Mouse (Mus musculus): ENCODE data around the gene Cd300lg.

Gene Cd300lg

DNA sequence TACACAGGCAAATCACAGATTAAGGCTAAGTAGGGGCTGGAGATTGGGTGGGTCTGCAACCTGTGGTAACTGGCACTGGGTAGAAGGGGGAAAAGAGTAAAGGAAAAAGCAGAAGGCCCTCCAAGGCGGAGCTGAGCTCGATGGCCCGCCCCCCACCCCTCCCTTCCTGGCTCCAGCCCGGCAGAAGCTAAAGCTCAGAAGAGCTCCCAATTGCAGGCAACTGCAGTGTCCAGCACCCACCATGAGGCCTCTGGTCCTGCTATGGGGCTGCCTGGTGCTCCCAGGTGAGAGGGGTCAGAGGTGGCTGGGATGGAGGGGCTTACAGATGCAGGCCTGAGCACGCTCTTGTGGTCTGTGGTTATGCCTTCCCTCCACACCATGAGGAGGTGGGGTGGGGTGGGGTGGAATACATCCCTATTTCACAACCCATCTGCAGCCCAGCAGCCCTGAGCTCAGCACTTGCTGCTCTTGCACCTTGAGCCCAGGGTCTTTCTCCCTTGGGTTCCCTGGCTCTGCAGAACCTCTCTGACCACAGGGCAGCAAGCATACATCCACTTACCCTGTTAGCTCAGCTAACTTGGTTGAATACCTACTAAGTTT lies at the start of gene Cd300lg:
Gene Cd300lg (plus strand): TSS at position 160 of the 600 bp plus-strand sequence.
- in situ Hi-C loops (cut with MboI, MseI): no loop called here

DNA sequence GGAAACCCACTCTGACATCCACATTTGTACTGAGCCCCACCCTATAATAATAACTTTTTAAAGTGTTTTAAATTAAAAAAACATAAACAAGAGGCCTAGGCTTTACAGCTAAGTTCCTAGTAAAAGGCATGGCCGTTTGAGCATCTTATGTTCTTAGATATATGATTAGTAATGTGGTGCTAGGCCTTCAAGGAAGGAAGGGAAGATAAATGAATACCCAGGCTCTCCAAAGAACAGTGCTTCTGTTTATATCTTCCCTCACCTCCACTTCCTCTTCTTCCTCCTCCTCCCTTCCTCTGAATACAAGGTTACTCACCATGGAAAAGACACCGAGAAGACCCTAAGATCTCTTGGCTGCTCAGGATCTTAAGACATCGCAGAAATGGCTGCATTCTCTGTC lies 49.5 kb upstream of the Cd300lg start:
- in situ Hi-C loops (cut with MboI, MseI): no loop called here

DNA sequence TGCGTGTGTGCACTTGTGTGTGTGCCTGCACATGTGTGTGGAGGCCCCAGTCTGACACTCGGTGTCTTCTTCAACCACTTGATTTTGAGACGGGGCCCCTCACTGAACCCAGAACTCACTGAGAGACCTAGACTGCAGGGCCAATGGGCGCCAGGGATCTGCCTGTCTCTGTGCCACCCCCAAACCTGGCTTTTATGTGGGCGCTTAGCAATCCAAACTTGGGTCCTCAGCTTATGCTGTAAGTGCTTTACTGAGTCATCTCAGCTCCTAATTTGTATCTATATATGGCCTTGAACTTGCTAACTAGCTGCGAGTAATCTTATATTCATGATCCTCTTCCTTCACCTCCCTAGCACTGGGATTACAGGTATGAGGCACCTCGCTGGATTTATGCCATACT lies 48.9 kb upstream of the Cd300lg start:
- in situ Hi-C loops (cut with MboI, MseI): no loop called here

DNA sequence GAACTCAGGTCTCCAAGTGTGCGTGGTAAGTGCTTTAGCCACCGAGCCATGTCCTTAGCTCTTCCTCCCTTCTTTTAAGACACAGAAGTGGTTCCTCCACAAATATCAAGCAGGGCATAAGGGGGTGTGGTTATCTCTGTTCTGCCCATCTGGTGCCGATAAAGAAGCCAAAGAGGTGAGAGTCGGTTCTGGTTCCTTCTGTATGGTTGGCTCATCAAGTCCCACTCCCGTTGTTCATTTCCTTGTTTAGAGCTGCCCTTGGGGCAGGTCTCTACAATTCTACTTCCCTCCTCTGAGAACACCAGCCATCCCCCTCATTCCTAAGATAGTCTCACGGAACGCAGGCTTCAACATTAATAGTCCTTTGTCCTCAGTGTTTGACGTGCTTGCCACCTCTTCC lies 47.2 kb upstream of the Cd300lg start:
- in situ Hi-C loops (cut with MboI, MseI): no loop called here

DNA sequence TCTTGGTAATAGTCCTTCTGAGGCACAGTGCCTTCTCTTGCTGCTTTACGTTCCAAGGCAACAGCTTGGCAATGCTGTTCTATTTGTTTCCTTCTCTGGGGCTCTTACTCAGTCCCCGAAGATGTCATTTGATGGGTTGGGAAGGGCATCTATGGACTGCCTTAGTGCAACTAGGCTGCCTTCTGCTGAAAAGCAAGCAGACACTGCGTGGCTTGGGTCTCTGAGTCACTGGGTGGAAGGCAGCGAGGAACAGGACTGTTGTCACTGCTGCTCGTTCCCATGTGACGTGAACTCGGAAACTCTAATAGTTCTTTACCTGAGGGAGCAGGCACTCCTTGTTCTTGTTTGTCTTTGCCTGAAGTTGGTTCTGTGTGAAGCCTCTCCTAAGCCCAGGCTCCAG lies 45.4 kb upstream of the Cd300lg start:
- in situ Hi-C loops (cut with MboI, MseI): no loop called here

DNA sequence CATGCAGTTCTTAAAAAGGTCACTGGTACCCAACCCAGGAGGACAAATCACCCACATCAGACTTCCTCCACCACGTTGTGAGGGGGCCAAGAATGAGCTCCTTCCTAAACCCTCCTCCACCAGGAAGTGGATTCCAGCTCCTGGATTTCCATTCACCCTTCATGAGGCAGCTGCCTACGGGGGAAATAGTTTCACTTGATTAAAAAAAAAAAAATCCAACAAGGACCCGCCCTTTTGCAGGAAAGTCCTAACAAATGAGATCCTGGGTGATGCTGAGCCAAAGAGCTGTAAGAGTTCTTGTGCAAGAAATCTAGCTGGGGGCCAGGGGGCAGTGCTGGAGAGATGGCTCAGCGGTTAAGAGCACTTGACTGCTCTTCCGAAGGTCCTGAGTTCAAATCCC lies 43.1 kb upstream of the Cd300lg start:
- in situ Hi-C loops (cut with MboI, MseI): no loop called here

DNA sequence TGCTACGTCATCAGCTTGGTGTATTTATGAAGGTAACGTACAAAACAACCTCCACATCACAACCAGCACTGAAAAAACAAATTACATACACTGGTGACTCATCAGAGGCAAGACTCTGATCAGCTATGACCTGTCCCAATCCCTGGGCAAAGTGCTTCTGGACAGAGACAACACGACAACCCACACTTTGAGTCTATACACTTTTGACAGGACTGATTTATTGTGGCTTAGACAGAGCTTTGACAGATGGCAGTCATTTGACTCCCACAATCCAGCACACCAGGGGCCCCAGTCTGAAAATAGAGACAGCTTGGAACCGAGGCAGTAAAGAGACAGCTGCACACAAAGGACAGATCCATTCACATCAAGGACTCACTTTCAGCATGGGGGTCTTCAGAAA lies 41.8 kb upstream of the Cd300lg start:
- in situ Hi-C loops (cut with MboI, MseI): no loop called here

DNA sequence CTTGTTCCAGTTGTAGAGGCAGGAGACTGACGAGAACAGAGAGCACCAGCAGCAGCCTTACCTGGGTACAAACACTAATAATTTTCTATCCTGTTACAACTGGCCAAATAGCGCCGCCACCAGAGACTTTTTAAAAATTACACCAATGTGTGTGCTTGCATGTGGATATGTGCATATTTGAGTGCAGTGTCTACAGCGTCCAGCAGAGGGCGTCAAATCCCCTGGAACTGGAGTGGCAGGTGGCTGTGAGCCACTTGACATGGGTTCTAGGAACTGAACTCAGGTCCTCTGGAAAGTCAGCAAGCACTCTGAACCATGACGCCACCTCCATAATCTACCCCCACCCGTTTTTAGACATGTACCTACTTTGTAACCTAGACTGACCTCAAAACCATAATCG lies 37.1 kb upstream of the Cd300lg start:
- in situ Hi-C loops (cut with MboI, MseI): loop anchor here (25.0 kb wide), 1 partner anchor 1483 kb away; no protein-coding TSS in a partner anchor

DNA sequence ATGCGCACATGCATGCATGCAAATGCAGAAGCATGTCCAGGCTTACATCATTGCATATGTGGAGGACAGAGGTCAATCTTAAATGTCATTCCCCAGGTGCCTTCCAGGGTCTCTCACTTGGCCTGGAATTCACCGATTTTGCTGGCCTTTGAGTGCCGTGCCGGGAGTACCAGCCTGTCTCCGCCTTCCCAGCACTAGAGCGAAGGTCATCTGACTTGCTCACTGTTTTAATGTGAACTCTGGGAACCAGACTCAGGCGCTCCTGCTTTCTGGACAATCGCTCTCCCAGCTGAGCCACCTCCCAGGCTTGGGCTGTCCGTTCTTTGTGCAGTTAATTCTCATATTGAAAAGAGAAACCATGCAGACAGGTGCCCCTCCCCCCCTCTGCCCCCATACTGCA lies 35.0 kb upstream of the Cd300lg start:
- in situ Hi-C loops (cut with MboI, MseI): loop anchor here (25.0 kb wide), 1 partner anchor 1481 kb away; no protein-coding TSS in a partner anchor

DNA sequence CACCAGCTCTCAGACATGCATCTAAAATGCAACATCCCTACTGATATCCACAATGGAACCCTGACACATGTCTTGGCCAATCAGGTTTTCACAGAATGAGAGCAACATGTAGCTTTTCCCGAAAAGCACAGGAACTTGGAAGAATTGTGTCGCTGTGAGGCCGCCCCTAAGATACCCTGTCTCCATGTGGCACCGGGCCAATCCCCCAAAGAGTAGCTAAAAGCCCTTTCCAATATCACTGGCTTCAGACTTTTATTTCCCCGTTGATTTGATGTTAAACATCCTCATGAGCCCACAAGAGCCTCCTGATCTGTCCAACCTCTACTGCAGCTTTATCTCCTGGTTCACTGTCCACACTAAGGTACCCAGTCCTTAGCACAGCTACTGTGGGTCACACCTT lies 34.6 kb upstream of the Cd300lg start:
- in situ Hi-C loops (cut with MboI, MseI): loop anchor here (25.0 kb wide), 1 partner anchor 1481 kb away; no protein-coding TSS in a partner anchor

DNA sequence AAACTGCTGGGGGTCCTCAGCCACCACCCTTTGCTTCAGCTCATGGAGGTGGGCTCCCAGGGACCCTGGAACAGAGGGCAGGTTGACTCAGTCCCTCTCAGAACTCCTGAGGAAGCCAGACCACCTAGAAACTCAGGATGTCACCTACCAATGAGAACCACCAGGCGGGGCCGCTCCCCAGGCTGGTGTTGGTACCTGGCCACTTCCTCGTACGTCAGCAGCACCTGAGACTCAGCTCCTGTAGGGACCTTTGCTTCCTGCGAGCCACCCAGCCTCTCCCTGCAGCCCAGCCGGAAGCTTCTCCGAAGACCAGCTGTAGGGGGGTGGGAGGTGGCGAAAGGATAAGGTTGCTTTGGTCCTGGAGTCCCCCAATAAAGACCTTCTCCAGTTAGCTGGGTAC lies 32.9 kb upstream of the Cd300lg start:
- in situ Hi-C loops (cut with MboI, MseI): loop anchor here (25.0 kb wide), 1 partner anchor 1479 kb away; no protein-coding TSS in a partner anchor

DNA sequence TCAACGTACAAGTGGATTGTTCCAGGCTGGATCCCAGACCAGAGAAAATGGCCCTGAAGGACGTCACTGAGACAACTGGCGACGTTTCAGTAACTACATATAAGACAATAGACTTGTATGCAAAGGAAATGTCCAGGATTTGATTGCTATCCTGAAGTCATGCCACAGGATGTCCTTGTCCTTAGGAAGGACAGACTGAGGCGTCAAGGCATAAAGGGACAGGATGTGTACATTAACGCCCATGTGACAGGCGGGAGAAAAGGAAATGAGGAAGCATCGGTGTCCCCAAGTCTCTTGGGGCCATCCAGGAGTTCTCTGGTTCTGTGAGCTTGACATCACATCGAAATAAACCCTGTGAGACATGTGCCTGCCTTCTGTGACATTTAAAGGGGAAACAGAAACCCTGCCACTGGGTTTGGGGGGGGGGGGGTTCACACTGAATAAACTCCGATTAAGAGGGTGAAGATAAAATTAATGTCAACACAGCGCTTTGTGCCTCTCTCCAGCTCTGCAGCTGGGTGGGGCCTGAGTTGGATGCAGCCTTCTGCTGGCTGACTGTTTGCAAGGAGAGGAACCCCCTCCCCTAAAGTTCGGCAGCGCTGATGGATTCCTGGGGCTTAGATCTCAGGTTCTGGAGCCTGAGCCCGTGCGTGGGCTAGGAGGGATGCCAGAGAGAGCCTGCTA lies 32.2 kb upstream of the Cd300lg start:
- in situ Hi-C loops (cut with MboI, MseI): loop anchor here (25.0 kb wide), 1 partner anchor 1478 kb away; no protein-coding TSS in a partner anchor

DNA sequence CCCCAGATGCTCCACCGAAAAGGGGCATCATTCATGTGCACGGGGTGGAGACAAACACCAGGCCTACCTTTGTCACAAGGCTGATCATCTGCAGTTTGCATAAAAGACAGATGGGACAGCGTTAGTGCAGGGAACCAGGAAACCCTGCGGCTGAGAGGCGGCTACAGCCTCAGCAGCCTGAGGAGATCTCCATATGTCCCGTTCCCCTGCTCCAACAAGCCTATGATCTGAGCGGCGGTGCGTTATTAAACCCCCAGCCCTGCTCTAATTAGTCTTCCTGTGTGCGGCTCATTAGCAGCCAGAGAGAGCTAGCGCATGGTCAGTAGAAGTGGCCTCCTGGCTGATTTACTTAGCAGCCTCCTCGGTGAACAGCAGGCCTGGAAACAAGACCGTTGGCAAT lies 31.2 kb upstream of the Cd300lg start:
- in situ Hi-C loops (cut with MboI, MseI): loop anchor here (25.0 kb wide), 1 partner anchor 1477 kb away; no protein-coding TSS in a partner anchor

DNA sequence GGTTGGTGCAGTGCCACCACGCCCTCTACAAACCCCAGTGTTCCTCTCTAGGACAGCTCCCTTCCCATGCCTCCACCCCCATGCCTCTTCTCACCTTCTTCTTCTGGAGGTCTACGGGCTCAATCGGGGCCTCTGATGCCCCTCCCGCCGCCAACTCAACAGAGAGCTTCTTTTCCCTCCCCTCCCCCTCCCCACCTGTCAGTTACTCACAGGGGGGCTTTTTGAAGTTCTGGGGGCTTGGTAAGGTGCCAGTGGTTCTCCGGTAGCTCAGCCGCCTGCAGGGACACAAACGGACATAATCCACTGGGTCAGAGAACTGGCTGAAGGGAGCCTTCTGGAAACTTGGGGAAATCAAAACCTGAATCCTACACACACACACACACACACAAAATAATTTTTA lies 29.8 kb upstream of the Cd300lg start:
- in situ Hi-C loops (cut with MboI, MseI): loop anchor here (25.0 kb wide), 1 partner anchor 1476 kb away; no protein-coding TSS in a partner anchor

DNA sequence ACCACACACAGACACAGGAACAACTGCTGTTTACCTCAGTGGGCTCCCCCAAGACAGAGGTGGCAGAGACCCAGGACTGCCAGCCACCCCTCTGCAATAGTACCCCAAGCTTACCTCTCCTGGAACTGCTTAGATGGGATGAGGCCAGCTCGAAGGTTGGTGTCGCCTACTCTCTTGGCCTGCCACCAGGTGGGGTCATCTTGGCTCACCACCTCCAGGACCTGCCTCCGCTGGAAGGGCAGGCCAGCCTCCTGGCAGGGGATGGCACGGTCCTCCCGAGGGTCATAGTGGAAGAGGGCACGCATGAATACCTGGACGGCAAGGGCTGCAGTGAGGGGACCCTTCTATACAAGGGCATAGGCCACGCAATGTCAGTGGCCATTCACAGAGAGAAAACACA lies 28.1 kb upstream of the Cd300lg start:
- in situ Hi-C loops (cut with MboI, MseI): loop anchor here (25.0 kb wide), 1 partner anchor 1474 kb away; no protein-coding TSS in a partner anchor

DNA sequence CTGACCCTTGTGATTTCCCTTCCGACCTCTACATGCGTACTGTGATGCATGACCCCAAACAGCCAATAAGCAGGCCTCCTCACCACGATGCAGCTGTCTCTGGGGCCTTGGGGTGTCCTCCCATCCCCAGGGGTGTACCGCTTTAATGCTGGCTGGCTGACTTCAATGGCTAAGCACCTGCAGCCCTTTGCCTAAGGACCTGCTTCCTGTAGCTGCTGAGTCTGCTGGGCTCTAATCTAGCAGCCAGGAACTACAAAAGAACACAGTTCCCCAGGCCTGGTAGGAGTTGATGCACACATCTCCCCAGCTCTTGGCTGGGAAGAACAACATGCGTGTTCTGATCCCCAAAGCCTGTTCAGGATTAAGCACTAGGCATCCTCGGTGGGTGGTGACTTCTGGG lies 25.8 kb upstream of the Cd300lg start:
- in situ Hi-C loops (cut with MboI, MseI): loop anchor here (25.0 kb wide), 1 partner anchor 1472 kb away; no protein-coding TSS in a partner anchor

DNA sequence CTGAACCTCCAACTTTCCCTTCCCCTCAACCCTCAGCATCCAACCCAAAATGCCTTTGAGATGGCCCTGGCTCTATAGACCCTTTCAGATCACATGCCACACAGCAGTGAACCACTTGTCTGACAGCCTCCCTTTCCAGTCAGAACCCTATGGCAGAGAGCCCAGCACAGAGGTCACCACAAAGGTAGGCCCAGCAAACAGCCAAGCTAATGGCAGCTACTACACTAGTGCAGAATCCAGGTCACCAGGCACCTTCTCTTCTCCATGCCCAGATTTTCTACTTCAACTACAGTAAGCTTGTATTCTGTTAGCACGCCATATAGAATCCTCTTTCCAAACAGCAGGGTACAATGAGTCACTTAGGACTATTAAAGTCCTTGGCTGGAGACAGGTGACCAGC lies 25.2 kb upstream of the Cd300lg start:
- in situ Hi-C loops (cut with MboI, MseI): loop anchor here (25.0 kb wide), 1 partner anchor 1471 kb away; no protein-coding TSS in a partner anchor

DNA sequence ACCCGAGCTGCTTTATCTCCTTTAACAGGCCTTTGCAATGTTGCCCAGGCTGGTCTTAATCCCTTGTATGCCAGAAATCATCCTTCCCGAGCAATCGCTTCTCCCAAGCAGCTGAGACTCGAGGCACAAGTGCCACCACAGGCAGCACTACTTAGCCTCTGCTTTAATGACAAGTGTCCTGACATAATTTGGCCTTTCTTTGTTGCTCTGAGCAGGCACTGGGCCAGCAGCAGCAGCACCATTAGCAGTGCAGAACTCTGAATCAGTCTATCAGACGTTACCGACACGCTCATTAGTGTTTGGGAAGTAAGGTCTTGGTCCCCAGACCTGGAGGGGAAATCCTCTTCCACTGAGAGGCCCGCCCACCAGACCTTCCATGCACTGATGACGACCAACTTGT lies 21.6 kb upstream of the Cd300lg start:
- in situ Hi-C loops (cut with MboI, MseI): loop anchor here (25.0 kb wide), 1 partner anchor 1468 kb away; no protein-coding TSS in a partner anchor

DNA sequence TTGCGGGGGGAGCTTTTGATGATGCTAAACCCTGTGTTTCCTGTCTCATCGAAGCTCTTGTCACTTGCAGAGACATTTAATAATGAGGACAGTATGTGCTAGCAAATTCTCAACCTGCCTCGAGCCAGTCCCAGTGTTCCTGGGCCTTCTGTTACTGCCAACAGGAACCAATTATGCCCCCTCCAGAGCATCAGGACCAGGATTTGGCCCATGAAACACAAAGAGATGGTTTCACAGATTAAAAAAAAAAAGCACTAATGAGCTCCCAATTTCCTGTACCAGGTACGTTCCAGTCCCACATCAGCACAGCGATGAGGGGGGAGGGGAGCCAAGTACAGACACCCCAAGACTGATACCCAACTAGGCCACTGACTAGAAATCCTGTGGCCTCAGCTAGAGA lies 20.1 kb upstream of the Cd300lg start:
- in situ Hi-C loops (cut with MboI, MseI): loop anchor here (25.0 kb wide), 1 partner anchor 1466 kb away; no protein-coding TSS in a partner anchor

DNA sequence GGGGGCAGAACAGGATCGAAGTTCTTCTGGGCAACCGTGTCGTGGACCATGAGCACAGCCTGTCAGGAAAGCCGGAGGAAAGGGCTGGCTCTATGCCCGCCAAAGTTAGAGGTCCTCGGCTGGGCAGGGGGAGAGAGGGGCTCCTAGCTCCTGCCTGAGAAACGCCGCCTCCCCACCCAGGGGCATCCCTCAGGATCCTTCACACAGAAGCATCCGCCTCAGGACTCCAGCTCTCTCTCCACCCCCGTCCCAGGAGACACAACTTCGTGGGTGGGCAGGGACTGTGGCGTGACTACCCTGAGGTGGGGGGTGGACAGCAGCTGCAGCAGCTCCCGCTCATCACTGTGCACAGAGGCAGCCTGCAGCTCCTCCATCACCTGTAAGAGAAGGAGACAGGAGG lies 17.9 kb upstream of the Cd300lg start:
- in situ Hi-C loops (cut with MboI, MseI): loop anchor here (25.0 kb wide), 1 partner anchor 1464 kb away; no protein-coding TSS in a partner anchor

DNA sequence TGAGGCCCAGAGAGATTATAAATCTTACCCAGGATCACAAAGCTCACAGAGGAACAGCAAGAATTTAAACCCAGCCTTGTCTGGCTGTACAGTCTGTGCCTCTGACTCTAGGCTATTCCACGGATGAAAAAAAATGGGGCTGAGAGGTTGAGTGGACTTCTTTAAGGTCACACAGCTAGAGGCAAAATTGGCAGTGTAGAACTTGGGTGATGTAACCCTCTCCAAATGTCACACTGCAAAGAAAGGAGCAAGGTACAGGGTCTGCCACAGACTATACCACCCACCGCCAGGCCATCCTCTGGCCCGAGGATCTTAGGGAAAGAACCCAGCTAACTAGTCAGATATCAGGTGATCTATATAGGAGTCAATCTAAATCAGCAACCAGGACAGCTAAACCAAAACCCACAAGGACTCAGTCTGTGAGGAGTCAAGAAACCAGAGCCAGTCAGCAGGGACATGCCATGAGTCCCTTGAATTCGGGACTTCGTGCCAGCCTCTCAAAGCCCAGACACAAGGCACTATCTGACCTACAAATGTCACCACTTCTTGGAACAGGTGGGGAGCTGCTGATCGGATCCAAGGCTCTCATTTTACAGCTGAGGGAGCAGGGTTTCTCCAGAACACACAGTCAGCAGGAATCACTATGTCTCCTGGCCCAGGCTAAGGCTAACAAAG lies 17.1 kb upstream of the Cd300lg start:
- in situ Hi-C loops (cut with MboI, MseI): loop anchor here (25.0 kb wide), 1 partner anchor 1463 kb away; no protein-coding TSS in a partner anchor

DNA sequence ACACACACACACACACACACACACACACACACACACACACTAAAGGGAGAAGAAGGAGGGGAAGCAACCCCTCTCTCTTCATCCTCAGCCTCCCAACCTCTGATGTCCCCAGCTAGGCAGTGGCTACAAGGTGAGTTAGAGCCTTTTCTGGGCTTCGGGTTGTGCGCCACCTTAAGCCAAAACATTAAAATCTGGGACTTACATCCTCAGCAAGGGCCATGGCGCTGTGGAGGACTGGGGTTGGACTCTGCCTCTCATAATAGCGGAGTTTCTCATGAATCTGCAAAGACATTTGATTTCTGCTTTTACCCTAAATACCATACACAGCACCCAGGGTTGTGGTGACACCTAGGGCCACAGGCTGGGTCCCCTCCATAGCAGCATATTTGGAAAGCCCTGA lies 16.4 kb upstream of the Cd300lg start:
- in situ Hi-C loops (cut with MboI, MseI): loop anchor here (25.0 kb wide), 1 partner anchor 1462 kb away; no protein-coding TSS in a partner anchor
